Mouse (Mus musculus) myocyte (in vitro differentiated cells): Measurements from ENCODE around the gene Wdr18. TPM values are rescaled to one million over a fixed set of nuclear protein-coding genes. Genes with fewer than 3 reads are reported as not detected.

ENCODE experiments used
- H3K27me3 ChIP-seq: one replicate; pipeline ENCODE4 v1.6.1; 2011; ENCODE audit not compliant: control insufficient read depth, insufficient read depth, insufficient read length
- H3K36me3 ChIP-seq: one replicate; pipeline ENCODE4 v1.6.1; 2011; ENCODE audit not compliant: control insufficient read depth, insufficient read depth
- H3K4me2 ChIP-seq: one replicate; pipeline ENCODE4 v1.6.1; 2011; ENCODE audit warnings: low read depth, control low read depth
- H3K4me3 ChIP-seq: one replicate; pipeline ENCODE4 v1.5.1; 2011; ENCODE audit warnings: mild to moderate bottlenecking, control low read depth, moderate library complexity
- H3K79me2 ChIP-seq: one replicate; pipeline ENCODE4 v1.6.1; 2011; ENCODE audit not compliant: control insufficient read depth, insufficient read depth
- H3ac ChIP-seq: one replicate; pipeline ENCODE4 v1.6.1; 2011; ENCODE audit not compliant: control insufficient read depth, insufficient read length
- CEBPB ChIP-seq: IDR thresholded peaks from 2 replicates; pipeline ENCODE4 v1.6.1; 2011; ENCODE audit warnings: mild to moderate bottlenecking, moderate library complexity; ENCODE audit not compliant: poor library complexity, insufficient read depth, severe bottlenecking
- E2F4 ChIP-seq: IDR thresholded peaks from one replicate; pipeline ENCODE4 v1.6.1; 2011; ENCODE audit warnings: mild to moderate bottlenecking, control low read depth, moderate library complexity; ENCODE audit not compliant: insufficient read depth
- MAX ChIP-seq: IDR thresholded peaks from one replicate; pipeline ENCODE4 v1.6.1; 2011; ENCODE audit warnings: low read depth, mild to moderate bottlenecking, control low read depth
- MYOD1 ChIP-seq, 3 experiments: IDR thresholded peaks; one replicate each; pipeline ENCODE4 v1.6.1; 2011; ENCODE audit warnings: control low read depth in 2 of 3, low read depth in 2 of 3, mild to moderate bottlenecking in 2 of 3, moderate library complexity in 1 of 3; ENCODE audit not compliant: insufficient read length in 2 of 3, control insufficient read depth in 1 of 3
- MYOG ChIP-seq, 3 experiments: IDR thresholded peaks; one replicate each; pipeline ENCODE4 v1.6.1; 2011; ENCODE audit warnings: control low read depth in 2 of 3, low read depth in 2 of 3, mild to moderate bottlenecking in 2 of 3; ENCODE audit not compliant: insufficient read length in 2 of 3, control insufficient read depth in 1 of 3, insufficient read depth in 1 of 3
- POLR2A ChIP-seq: IDR thresholded peaks from one replicate; pipeline ENCODE4 v1.6.1; 2011; ENCODE audit warnings: low read depth, mild to moderate bottlenecking, control low read depth, moderate library complexity; ENCODE audit not compliant: insufficient read length
- POLR2AphosphoS2 ChIP-seq: IDR thresholded peaks from one replicate; pipeline ENCODE4 v1.6.1; 2011; ENCODE audit warnings: low read depth, control low read depth; ENCODE audit not compliant: insufficient read length
- REST ChIP-seq: IDR thresholded peaks from one replicate; pipeline ENCODE4 v1.6.1; 2011; ENCODE audit warnings: mild to moderate bottlenecking, control low read depth, moderate library complexity; ENCODE audit not compliant: insufficient read depth, insufficient read length
- SRF ChIP-seq: IDR thresholded peaks from one replicate; pipeline ENCODE4 v1.6.1; 2011; ENCODE audit warnings: low read depth; ENCODE audit not compliant: control insufficient read depth, insufficient read length
- TCF12 ChIP-seq: IDR thresholded peaks from one replicate; pipeline ENCODE4 v1.6.1; 2011; ENCODE audit warnings: mild to moderate bottlenecking, control low read depth; ENCODE audit not compliant: poor library complexity, insufficient read depth, severe bottlenecking
- TCF3 ChIP-seq: IDR thresholded peaks from one replicate; pipeline ENCODE4 v1.6.1; 2011; ENCODE audit warnings: low read depth, control low read depth; ENCODE audit not compliant: insufficient read length
- USF1 ChIP-seq: IDR thresholded peaks from one replicate; pipeline ENCODE4 v1.6.1; 2011; ENCODE audit warnings: low read depth, mild to moderate bottlenecking, control low read depth, moderate library complexity
- polyA plus RNA-seq: library from polyadenylated mRNA; unstranded; fragments of >200 nt; fragmentation: generic; extraction: Trizol; gene quantifications from one replicate; pipeline ENCODE4 v1.2.1, GENCODE M21; 2012; ENCODE audit warnings: missing spikeins

Gene Wdr18
- polyA plus RNA-seq, 1 experiment: 35.1 TPM

DNA sequence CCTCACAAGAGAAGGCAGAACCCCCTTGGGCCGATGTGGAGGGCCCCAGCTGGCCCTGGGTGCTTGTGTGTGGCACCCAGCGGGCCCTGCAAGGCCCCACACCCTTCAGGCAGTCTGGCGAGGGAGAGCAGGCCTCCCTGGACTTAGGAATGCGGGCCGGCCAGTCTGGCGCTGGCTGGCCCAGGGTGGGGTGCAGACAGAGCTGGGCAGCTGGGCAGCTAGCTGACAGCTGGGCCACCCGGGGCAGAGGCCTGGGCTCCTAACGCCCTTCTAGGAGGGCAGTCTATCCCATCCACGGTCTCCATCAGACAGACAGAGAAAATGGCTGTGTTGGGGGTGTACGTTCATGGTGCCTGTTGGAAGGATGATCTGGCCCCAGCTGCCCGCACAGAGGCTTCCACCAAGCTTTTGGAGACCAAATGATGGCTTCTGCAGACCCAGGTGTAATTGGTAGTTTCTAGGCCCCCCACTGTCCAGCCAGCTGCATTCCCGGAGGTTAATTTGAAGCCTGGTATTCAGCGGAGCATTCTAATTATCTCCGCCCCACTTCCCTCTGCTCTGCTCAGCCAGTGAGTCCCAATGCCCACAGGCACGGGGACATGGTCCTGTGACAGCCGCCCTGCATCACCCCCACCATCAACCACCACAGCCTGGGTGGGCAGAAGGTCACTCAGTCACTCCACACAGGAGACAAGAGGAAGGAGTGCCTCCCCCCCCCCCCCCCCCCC, 14.3 kb upstream of the Wdr18 start:
- TF ChIP-seq REST: no peak
- peak in 2 of 3 experiments; percentile 94 to 97 for TF ChIP-seq MYOD1 (IDR thresholded peaks at IDR 0.05; ENCODE audit: control insufficient read depth in 1 of 3, insufficient read length in 2 of 3, low read depth in 2 of 3)
- peak; percentile 63 for TF ChIP-seq TCF12
- TF ChIP-seq USF1: no peak
- TF ChIP-seq TCF3: peak; percentile 95
- TF ChIP-seq MAX: no peak
- no peak for TF ChIP-seq SRF
- no peak for TF ChIP-seq E2F4
- TF ChIP-seq CEBPB: no peak
- no peak for TF ChIP-seq POLR2A
- TF ChIP-seq POLR2AphosphoS2: no peak
- peak; percentile 79 to 98 (median 97) for TF ChIP-seq MYOG (IDR thresholded peaks at IDR 0.05; ENCODE audit: control insufficient read depth in 1 of 3, insufficient read depth in 1 of 3, insufficient read length in 2 of 3, low read depth in 2 of 3)
- no peaks in the 10 kb centered on the region for H3K27me3 ChIP-seq
- H3K4me2 ChIP-seq: no peak overlapping the region
- H3K79me2 ChIP-seq: no peaks in the 10 kb centered on the region
- no peak overlapping the region for H3K4me3 ChIP-seq
- H3K36me3 ChIP-seq: peaks cover 4% of the 10 kb centered on the region
- H3ac ChIP-seq: no peak overlapping the region

DNA sequence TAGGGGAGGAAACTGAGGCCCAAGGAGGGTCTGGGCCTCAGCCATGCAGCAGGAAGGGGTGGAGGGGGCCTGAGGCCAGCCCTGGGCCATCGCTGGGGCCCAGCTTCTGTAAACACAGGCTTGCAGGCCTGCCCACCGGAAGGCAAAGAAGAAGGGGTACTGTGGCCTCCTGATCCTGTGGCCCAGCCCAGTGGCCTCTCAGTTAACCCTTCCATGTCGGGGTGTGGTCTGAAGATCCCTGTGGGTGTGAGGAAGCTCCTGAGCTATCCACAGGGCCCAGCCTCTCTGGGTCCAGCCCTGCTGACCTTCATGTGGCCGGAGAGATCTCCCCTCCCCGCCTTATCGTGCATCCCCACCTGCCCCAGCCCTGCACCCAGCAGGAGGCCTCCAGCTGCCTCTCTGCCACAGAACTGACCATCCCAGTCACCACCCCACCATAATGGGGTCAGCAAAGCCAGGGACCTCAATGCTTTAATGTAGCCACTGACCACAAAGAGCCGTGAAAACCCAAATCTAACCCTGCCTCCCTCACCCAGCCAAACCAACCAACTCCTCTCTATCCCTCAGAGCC, 13.1 kb upstream of the Wdr18 start:
- no peak overlapping the region for H3K4me2 ChIP-seq
- TF ChIP-seq POLR2A: no peak
- no peak for TF ChIP-seq REST
- peak; percentile 89 for TF ChIP-seq TCF3
- no peak for TF ChIP-seq MAX
- TF ChIP-seq USF1: no peak
- TF ChIP-seq SRF: no peak
- peak; percentile 19 to 98 (median 97) for TF ChIP-seq MYOG (IDR thresholded peaks at IDR 0.05; ENCODE audit: control insufficient read depth in 1 of 3, insufficient read depth in 1 of 3, insufficient read length in 2 of 3, low read depth in 2 of 3)
- no peak for TF ChIP-seq CEBPB
- no peak for TF ChIP-seq POLR2AphosphoS2
- peak; percentile 47 for TF ChIP-seq TCF12
- peak in 2 of 3 experiments; percentile 87 to 94 for TF ChIP-seq MYOD1 (IDR thresholded peaks at IDR 0.05; ENCODE audit: control insufficient read depth in 1 of 3, insufficient read length in 2 of 3, low read depth in 2 of 3)
- no peak for TF ChIP-seq E2F4

DNA sequence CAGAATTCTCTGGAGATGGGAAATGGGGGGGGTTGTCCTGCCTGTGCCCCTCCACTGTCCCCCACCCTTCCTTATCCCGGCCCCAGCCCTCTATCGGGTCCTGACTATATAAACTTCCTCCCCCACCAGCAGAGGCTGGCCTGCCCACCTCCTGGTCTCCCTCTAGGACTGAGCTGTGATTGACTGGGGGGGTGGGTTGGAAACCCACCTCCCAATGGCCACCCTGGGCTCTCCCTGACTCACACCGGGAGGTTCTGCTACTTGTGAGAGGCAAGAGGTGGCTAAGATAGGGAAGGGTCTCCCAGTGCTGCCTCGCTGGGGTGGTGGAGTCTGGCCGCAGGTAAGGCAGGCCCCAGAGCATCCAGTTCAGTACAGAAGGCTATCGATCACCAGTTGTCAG, 12.4 kb upstream of the Wdr18 start:
- H3K36me3 ChIP-seq: peaks cover 4% of the 10 kb centered on the region
- no peak overlapping the region for H3ac ChIP-seq
- no peak overlapping the region for H3K4me3 ChIP-seq
- no peaks in the 10 kb centered on the region for H3K79me2 ChIP-seq
- H3K4me2 ChIP-seq: no peak overlapping the region
- H3K27me3 ChIP-seq: no peaks in the 10 kb centered on the region
- TF ChIP-seq TCF3 (no peak), CEBPB (no peak), MYOG (IDR thresholded peaks at IDR 0.05; ENCODE audit: control insufficient read depth in 1 of 3, insufficient read depth in 1 of 3, insufficient read length in 2 of 3, low read depth in 2 of 3) (no peak), MAX (no peak), TCF12 (no peak), MYOD1 (IDR thresholded peaks at IDR 0.05; ENCODE audit: control insufficient read depth in 1 of 3, insufficient read length in 2 of 3, low read depth in 2 of 3) (no peak), POLR2A (no peak), E2F4 (no peak), USF1 (no peak), REST (no peak), SRF (no peak), POLR2AphosphoS2 (no peak)

More for the DNA sequence above, 13.1 kb upstream of the Wdr18 start:
- no peak overlapping the region for H3ac ChIP-seq
- no peak overlapping the region for H3K4me3 ChIP-seq
- peaks cover 4% of the 10 kb centered on the region for H3K36me3 ChIP-seq
- H3K79me2 ChIP-seq: no peaks in the 10 kb centered on the region
- H3K27me3 ChIP-seq: no peaks in the 10 kb centered on the region

DNA sequence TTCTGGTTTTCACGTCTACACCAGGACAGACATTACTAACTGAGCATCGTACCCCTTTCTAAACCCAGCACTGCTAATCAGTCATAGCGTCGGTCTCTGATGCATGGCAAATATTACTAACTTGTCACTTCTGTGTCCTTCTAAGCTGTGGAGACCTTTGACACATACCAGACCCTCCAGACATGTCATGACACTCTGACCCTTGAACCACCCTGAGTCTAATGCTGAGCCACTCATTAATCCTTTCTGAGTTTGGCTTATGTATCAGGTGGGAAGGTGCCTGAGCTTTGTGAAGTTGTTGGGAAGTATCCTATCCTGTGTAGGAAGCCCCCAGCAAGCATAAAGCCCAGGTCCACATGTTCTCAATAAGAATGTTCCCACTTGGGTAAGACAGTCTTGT, 10.1 kb upstream of the Wdr18 start:
- Histone ChIP-seq H3ac (no peak overlapping the region), H3K36me3 (peaks cover 10% of the 10 kb centered on the region), H3K4me2 (no peak overlapping the region), H3K27me3 (no peaks in the 10 kb centered on the region), H3K79me2 (no peaks in the 10 kb centered on the region), H3K4me3 (no peak overlapping the region)
- TF ChIP-seq TCF12 (no peak), POLR2A (no peak), MAX (no peak)
